Mouse (Mus musculus) kidney, postnatal 0 days (tissue): Measurements from ENCODE around the gene B4galt5. TPM values are rescaled to one million over a fixed set of nuclear protein-coding genes. Genes with fewer than 3 reads are reported as not detected.

Experiments used
- ATAC-seq: fragments of 200-750 bp; cut with Nextera tagmentation; replicated peaks from 2 replicates; pipeline ENCODE4 v1.8.0; 2017; ENCODE audit warnings: low read depth, moderate number of reproducible peaks, moderate TSS enrichment, moderate library complexity; ENCODE audit not compliant: low FRiP score
- DNase-seq: peaks from one replicate; pipeline ENCODE4 v3.0.0-alpha.2; 2016; ENCODE audit warnings: low spot score
- H3K27ac ChIP-seq: fragments of 300-500 bp; sonication (generic); 2 replicates; pipeline ENCODE4 v1.5.1; 2014; ENCODE audit warnings: mild to moderate bottlenecking
- H3K27me3 ChIP-seq: fragments of 300-500 bp; sonication (generic); 2 replicates; pipeline ENCODE4 v1.6.1; 2014; ENCODE audit warnings: low read length, mixed read lengths; ENCODE audit not compliant: insufficient read depth
- H3K36me3 ChIP-seq: fragments of 300-500 bp; sonication (generic); 2 replicates; pipeline ENCODE4 v1.6.1; 2014; ENCODE audit warnings: low read length, mixed read lengths; ENCODE audit not compliant: insufficient read depth
- H3K4me1 ChIP-seq: fragments of 300-500 bp; sonication (generic); replicated peaks from 2 replicates; pipeline ENCODE4 v1.6.1; 2014; ENCODE audit warnings: antibody characterized with exemption, low read length, mixed read lengths; ENCODE audit not compliant: insufficient read depth
- H3K4me2 ChIP-seq: fragments of 300-500 bp; sonication (generic); 2 replicates; pipeline ENCODE4 v1.6.1; 2014; ENCODE audit warnings: mild to moderate bottlenecking, low read length, moderate library complexity, mixed read lengths
- H3K4me3 ChIP-seq: fragments of 300-500 bp; sonication (generic); replicated peaks from 2 replicates; pipeline ENCODE4 v1.5.1; 2014; ENCODE audit warnings: low read depth, low read length
- H3K9ac ChIP-seq: fragments of 300-500 bp; sonication (generic); 2 replicates; pipeline ENCODE4 v1.6.1; 2014; ENCODE audit warnings: low read depth, low read length
- H3K9me3 ChIP-seq: fragments of 300-500 bp; sonication (generic); replicated peaks from 2 replicates; pipeline ENCODE4 v1.6.1; 2016; ENCODE audit warnings: low read length, inconsistent platforms, mixed read lengths
- CTCF ChIP-seq: IDR thresholded peaks from 2 replicates; pipeline ENCODE4 v1.5.1; 2016; ENCODE audit warnings: antibody characterized with exemption, low read depth, mild to moderate bottlenecking, moderate library complexity
- WGBS: fragments of 180-500 bp; shearing (Covaris S2); extraction: QIAGEN DNeasy Blood & Tissue Kit; methylation state at CpG from one replicate; pipeline ENCODE4 v1.1.7; 2014; 5-methylcytosine and 5-hydroxymethylcytosine counted together
- polyA plus RNA-seq: library from polyadenylated mRNA; unstranded; fragments of >200 nt; fragmentation: Nextera tagmentation; extraction: Ambion mirVana; gene quantifications from 2 replicates; pipeline ENCODE4 v1.2.1, GENCODE M21; 2015

Gene B4galt5
- polyA plus RNA-seq, 1 experiment from 2014 or later: 22.6 TPM

DNA sequence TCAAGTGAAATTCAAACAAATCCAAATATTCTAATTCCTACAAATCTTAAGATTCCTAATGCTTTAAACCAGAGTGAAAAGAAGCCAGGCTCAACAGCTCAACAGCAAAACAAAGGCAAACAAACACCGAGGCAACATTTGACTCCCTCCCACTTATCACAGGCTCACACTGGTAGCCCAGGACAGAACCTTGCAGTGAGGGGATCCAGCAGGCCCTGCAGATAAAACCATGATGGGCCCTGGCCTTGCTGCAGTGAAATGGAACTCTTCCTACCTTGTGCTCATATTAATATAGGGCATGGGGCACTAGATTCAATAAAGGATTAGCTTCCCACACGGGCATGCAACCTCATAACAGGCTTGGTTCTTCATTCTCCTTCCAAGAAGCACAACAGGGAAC lies 11.4 kb downstream of the B4galt5 start:
- H3K4me1 ChIP-seq: peaks cover 6% of the 10 kb centered on the region; the same call in 1 of the 2 replicates
- DNase-seq (no peak), ATAC-seq (no peak)
- no peaks in the 10 kb centered on the region for H3K27me3 ChIP-seq
- no peaks in the 10 kb centered on the region for H3K36me3 ChIP-seq
- H3K27ac ChIP-seq: no peak overlapping the region
- TF ChIP-seq CTCF: no peak
- H3K9ac ChIP-seq: no peak overlapping the region
- WGBS: 43% methylated on average over 2 of the region's 2 CpGs
- H3K4me2 ChIP-seq: no peak overlapping the region
- H3K9me3 ChIP-seq: no peaks in the 10 kb centered on the region
- H3K4me3 ChIP-seq: no peak overlapping the region

GRCm38 (mm10) chr2:167337214-167337512 lies 11.8 kb downstream of the B4galt5 start:
- ATAC-seq: no peak
- peaks cover 6% of the 10 kb centered on the region; the same call in 1 of the 2 replicates for H3K4me1 ChIP-seq
- H3K27ac ChIP-seq: no peak overlapping the region
- no peak overlapping the region for H3K4me2 ChIP-seq
- no peaks in the 10 kb centered on the region for H3K36me3 ChIP-seq
- H3K9me3 ChIP-seq: no peaks in the 10 kb centered on the region
- H3K27me3 ChIP-seq: no peaks in the 10 kb centered on the region
- H3K9ac ChIP-seq: no peak overlapping the region
- 54% methylated on average over 3 of the region's 3 CpGs for WGBS
- TF ChIP-seq CTCF: no peak
- no peak overlapping the region for H3K4me3 ChIP-seq
- DNase-seq: no peak

DNA sequence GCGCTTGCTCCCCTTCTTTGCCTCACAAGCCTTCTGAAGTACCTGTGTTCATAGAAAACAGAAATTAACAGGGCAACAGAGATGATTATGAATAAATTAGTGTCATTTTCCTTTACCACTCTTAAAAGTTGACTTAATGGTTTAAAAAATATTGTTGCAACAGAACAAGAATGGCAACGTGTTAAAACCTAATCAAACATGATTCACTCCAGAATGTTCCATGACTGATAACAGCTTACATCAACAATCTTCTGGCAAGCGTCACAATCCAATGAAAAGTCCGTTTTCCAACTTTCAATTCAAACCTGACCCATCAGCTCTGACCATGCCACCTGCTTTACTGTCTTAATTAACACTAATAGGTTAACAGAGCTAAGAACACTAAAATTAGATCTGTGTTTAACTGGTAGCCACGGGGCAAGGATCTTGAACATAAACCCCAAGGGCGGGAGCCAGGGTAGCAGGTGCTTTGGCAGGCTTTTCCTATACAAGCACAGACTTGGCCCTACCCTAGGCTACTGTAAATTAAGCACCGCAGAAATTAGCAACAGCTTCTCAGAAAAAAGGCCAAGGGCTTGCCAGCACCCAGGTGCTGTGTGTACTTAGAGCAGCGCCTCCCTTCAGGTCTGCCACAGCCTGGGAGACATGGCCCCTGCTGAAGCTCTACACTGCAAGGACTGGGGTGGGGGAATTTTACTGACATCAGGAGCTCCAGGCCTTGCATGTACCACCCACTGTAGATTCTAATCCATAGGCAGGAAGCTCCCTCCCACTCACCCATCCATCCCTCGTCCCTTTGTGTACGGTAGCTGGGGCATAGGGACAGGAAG lies 12.4 kb downstream of the B4galt5 start:
- H3K9ac ChIP-seq: no peak overlapping the region
- 57% methylated on average over 10 of the region's 10 CpGs for WGBS
- H3K9me3 ChIP-seq: no peaks in the 10 kb centered on the region
- no peak overlapping the region for H3K4me3 ChIP-seq
- H3K4me1 ChIP-seq: peaks cover 8% of the 10 kb centered on the region; the same call in 1 of the 2 replicates
- no peak for TF ChIP-seq CTCF
- no peaks in the 10 kb centered on the region for H3K27me3 ChIP-seq
- H3K36me3 ChIP-seq: no peaks in the 10 kb centered on the region
- ATAC-seq (0 out of 2 replicates have a peak, but pooled peaks have one; percentile 18), DNase-seq (no peak)
- no peak overlapping the region for H3K4me2 ChIP-seq
- no peak overlapping the region for H3K27ac ChIP-seq

DNA sequence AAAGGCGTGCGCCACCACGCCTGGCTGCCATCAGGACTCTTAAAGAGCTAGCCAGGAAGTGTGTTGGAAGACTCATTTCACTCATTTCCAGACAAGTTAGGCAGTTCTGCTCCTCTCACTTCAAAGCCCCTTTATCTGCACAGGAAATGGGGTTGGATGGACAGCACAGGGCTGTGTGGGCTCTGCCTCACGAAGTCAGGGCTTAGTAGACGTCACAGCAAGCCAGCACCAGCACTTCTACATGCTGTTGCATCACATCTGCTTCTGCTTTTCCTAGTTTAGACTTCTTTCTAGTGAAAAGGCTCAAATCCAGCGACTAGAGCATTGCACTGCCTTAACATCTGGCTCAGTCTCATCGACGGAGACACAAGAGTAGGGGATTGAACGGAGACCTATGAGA lies 13.9 kb downstream of the B4galt5 start:
- WGBS: 77% methylated on average over 9 of the region's 9 CpGs
- Histone ChIP-seq H3K4me2 (no peak overlapping the region), H3K27me3 (no peaks in the 10 kb centered on the region), H3K27ac (no peak overlapping the region), H3K4me3 (no peak overlapping the region), H3K36me3 (no peaks in the 10 kb centered on the region), H3K4me1 (peaks cover 13% of the 10 kb centered on the region; the same call in 1 of the 2 replicates), H3K9me3 (no peaks in the 10 kb centered on the region), H3K9ac (no peak overlapping the region)
- no peak for TF ChIP-seq CTCF
- DNase-seq (no peak), ATAC-seq (no peak)

DNA sequence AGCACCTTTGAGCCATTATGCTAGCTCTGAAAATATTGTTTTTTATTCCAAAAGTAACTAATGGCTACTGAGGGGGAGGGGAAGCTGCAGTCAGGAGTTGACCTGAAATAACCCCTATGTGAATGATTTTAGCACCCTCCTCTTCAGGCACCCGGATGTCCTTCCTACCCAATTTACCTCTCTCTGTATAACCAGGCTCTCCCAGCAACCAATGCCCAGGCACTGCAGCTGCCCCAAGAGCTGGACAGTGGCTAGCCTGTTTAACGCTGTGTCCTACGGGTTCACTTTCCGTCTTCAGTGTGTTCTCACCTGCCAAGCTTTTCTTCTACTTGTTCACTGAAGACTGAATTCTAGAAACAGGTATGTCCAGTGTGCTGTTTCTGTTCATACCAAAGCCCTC lies 14.7 kb downstream of the B4galt5 start:
- H3K9me3 ChIP-seq: no peaks in the 10 kb centered on the region
- H3K9ac ChIP-seq: no peak overlapping the region
- WGBS: 79% methylated on average over 4 of the region's 4 CpGs
- ATAC-seq: no peak
- H3K4me1 ChIP-seq: peaks cover 13% of the 10 kb centered on the region; the same call in 1 of the 2 replicates
- no peak overlapping the region for H3K4me3 ChIP-seq
- H3K27ac ChIP-seq: no peak overlapping the region
- TF ChIP-seq CTCF: no peak
- DNase-seq: no peak
- H3K27me3 ChIP-seq: no peaks in the 10 kb centered on the region
- no peaks in the 10 kb centered on the region for H3K36me3 ChIP-seq
- H3K4me2 ChIP-seq: no peak overlapping the region

DNA sequence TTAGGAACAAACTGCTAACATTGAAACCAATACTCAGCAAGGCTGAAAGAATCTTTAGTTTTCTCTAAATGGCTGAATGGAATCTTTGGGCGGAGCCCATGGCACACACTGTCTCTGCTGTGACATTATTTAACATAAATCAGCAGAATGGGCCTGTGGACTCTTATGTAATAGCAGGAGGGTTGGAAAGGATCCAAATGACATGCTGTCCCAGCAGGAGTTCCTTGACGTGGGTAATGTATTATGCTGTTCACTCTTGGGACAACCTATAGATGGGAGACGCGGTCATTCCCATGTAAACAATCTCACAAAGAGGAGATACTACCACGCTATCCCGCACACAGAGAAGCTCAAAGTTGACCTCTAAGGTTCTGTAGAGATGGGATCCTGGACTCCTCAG lies 15.5 kb downstream of the B4galt5 start:
- no peaks in the 10 kb centered on the region for H3K36me3 ChIP-seq
- no peak overlapping the region for H3K27ac ChIP-seq
- H3K9ac ChIP-seq: no peak overlapping the region
- no peaks in the 10 kb centered on the region for H3K27me3 ChIP-seq
- 66% methylated on average over 6 of the region's 6 CpGs for WGBS
- no peak overlapping the region for H3K4me3 ChIP-seq
- no peaks in the 10 kb centered on the region for H3K9me3 ChIP-seq
- no peak for TF ChIP-seq CTCF
- DNase-seq: no peak
- peaks cover 13% of the 10 kb centered on the region; the same call in 1 of the 2 replicates for H3K4me1 ChIP-seq
- no peak overlapping the region for H3K4me2 ChIP-seq
- no peak for ATAC-seq
